Mouse (Mus musculus): Measurements from ENCODE around the gene Mrpl18.

GRCm38 (mm10) chr17:12916588-12917380 is 639 bp upstream of the Mrpl18 start:
- TF ChIP-seq KAT2A (conservative IDR thresholded peaks at IDR 0.05; ENCODE audit: low read depth, low read length) (no peak), E2F4 (IDR thresholded peaks at IDR 0.05; ENCODE audit: borderline replicate concordance, low read depth, low read length) (no peak), BHLHE40 (IDR thresholded peaks at IDR 0.05; ENCODE audit: borderline replicate concordance, low read depth, low read length) (no peak), POLR2A (IDR thresholded peaks at IDR 0.05; ENCODE audit: control insufficient read depth in 1 of 2, insufficient read depth in 1 of 2, low read depth in 1 of 2, low read length in 2 of 2, poor library complexity in 1 of 2) (peak; percentile 57 to 72), CTCF (IDR thresholded peaks at IDR 0.05 in 2 of 3, conservative IDR thresholded peaks at IDR 0.05 in 1 of 3; ENCODE audit: control insufficient read depth in 1 of 3, insufficient read depth in 1 of 3, low read depth in 2 of 3, low read length in 3 of 3, poor library complexity in 1 of 3, severe bottlenecking in 1 of 3) (no peak), MAX (IDR thresholded peaks at IDR 0.05; ENCODE audit: low read length) (peak; percentile 92), MXI1 (IDR thresholded peaks at IDR 0.05; ENCODE audit: low read depth, low read length) (peak; percentile 92), CHD2 (IDR thresholded peaks at IDR 0.05; ENCODE audit: low read length) (no peak), EP300 (IDR thresholded peaks at IDR 0.05; ENCODE audit: low read depth in 1 of 2, low read length in 2 of 2) (no peak), MYC (IDR thresholded peaks at IDR 0.05; ENCODE audit: low read depth, low read length) (peak; percentile 88)

All from MEL (cell line).